Mouse (Mus musculus) granulocyte monocyte progenitor cell, adult 5-6 weeks (primary cell): ENCODE data around the gene Pole. TPM values are rescaled to one million over a fixed set of nuclear protein-coding genes. Genes with fewer than 3 reads are reported as not detected.

Source experiments
- ATAC-seq: replicated peaks from 2 replicates; pipeline ENCODE4 v1.8.0; 2016; ENCODE audit warnings: mild to moderate bottlenecking, moderate TSS enrichment, inconsistent platforms; ENCODE audit not compliant: poor library complexity, severe bottlenecking
- total RNA-seq, 2 experiments: library from RNA; stranded (forward) in 1 of 2; stranded (reverse) in 1 of 2; fragments of 200-712, 200-1000 nt in 1 of 2; fragments of >200 nt in 1 of 2; fragmentation: Nextera tagmentation in 1 of 2; gene quantifications; 2 replicates each; pipeline ENCODE4 v1.2.3; 2014 to 2017

The Pole gene
- total RNA-seq, 2 experiments from 2014 or later, result 46.4 to 92.1 TPM

GRCm38 (mm10) chr5:110342648-110343284, 56.7 kb downstream of the Pole start, which contains the start of gene P2rx2:
P2rx2 (minus strand) TSS chr5:110343212.
- peak; percentile 66 for ATAC-seq

GRCm38 (mm10) chr5:110344524-110344923, 58.4 kb downstream of the Pole start, which contains the start of gene Lrcol1:
Lrcol1 (plus strand) TSS chr5:110344730.
- ATAC-seq, result no peak

GRCm38 (mm10) chr5:110345553-110345952, 59.4 kb downstream of the Pole start:
- ATAC-seq, result peak; percentile 58

GRCm38 (mm10) chr5:110347006-110347405, 60.9 kb downstream of the Pole start:
- no peak for ATAC-seq

- peak; percentile 86 for ATAC-seq
Measured at GRCm38 (mm10) chr5:110354716-110355115, 68.6 kb downstream of the Pole start.

GRCm38 (mm10) chr5:110357531-110358179, 71.5 kb downstream of the Pole start:
- peak; percentile 79 for ATAC-seq

- ATAC-seq, result no peak
Measured at GRCm38 (mm10) chr5:110361465-110361864, 75.4 kb downstream of the Pole start.

- no peak for ATAC-seq
Measured at GRCm38 (mm10) chr5:110362813-110363178, 76.7 kb downstream of the Pole start.

GRCm38 (mm10) chr5:110363179-110363821, 77.2 kb downstream of the Pole start:
- peak; percentile 94 for ATAC-seq

GRCm38 (mm10) chr5:110363822-110364545, 77.9 kb downstream of the Pole start:
- no peak for ATAC-seq

GRCm38 (mm10) chr5:110376802-110377433, 90.8 kb downstream of the Pole start:
- ATAC-seq, result peak; percentile 76

GRCm38 (mm10) chr5:110378181-110378583, 92.1 kb downstream of the Pole start:
- ATAC-seq, result no peak

- no peak for ATAC-seq
Measured at GRCm38 (mm10) chr5:110379086-110379485, 93.0 kb downstream of the Pole start.

GRCm38 (mm10) chr5:110379823-110380222, 93.7 kb downstream of the Pole start:
- ATAC-seq, result no peak

GRCm38 (mm10) chr5:110384491-110384890, 98.4 kb downstream of the Pole start:
- no peak for ATAC-seq

GRCm38 (mm10) chr5:110385263-110385662, 99.2 kb downstream of the Pole start:
- peak; percentile 74 for ATAC-seq

- ATAC-seq, result peak; percentile 59
Measured at GRCm38 (mm10) chr5:110386371-110387330, 100.5 kb downstream of the Pole start.
